Mouse (Mus musculus) C2C12 (cell line): ENCODE results near the gene Mcts2.

Experiments used
- CTCF ChIP-seq: IDR thresholded peaks from one replicate; pipeline ENCODE4 v1.5.1; 2011; ENCODE audit not compliant: control insufficient read depth, insufficient read depth, insufficient read length
- MYOD1 ChIP-seq: IDR thresholded peaks from one replicate; pipeline ENCODE4 v1.6.1; 2011; ENCODE audit warnings: low read depth; ENCODE audit not compliant: control insufficient read depth, insufficient read length

DNA sequence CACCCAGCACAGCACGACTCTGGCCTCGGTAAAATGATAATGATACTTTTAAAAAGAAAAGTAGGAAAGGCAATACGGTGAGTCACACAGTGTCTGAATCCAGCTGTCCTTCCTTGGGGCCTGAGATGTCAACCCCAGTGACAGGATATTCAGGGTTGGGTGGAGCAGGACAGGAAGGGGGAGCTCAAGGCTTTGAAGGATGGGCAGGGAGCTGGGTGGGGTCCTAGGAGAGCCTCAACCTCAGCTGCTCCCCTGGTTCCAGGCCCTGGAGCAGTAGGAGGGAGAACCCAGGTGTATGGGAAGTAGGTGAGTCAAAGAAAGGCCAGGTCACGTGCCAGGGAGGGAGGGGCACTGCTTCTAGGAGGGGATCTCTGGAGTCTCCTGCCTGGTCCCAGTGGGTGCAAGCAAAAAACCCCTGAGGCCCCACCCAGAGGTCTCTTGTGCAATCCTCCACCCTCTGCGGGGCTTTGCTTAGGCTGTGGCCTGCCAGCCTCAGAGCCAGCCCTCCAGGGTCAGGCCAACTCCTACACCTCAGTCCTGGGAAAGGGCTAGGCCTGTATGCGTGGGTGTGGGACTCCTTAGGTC, 40.0 kb downstream of the Mcts2 start:
- TF ChIP-seq CTCF (no peak), MYOD1 (peak; percentile 68)
